Mouse (Mus musculus): ENCODE data around the gene Ctrb1. TPM values are rescaled to one million over a fixed set of nuclear protein-coding genes. Genes with fewer than 3 reads are reported as not detected.

The Ctrb1 gene
- 3.1 TPM in 1 of 2 replicates, not detected in the other for polyA plus RNA-seq (2015; fragmentation: Nextera tagmentation; extraction: Ambion mirVana)

DNA sequence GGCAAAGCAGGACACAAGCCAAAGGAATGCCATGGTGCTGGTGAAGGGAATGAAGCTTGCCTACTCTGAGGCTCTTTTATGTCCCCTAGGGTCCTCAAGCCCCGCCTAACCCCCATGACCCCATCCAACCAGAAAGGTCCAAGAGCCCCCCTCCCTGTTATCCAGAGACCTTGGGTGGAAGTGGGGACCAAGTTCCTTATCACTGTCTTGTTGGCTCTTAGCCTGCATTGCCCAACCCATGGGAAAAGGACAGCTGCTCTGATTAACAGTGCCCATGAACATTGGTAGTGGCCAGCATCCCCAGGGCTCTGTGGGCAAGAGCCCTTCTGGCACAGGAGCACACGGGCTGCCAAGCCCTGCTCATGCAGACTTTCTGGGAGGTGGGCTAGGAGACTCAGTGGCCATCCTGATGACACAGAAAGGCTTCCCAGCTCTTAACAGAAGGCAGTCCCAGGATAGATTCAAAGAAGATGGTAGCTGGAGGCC lies at the start of gene Ctrb1:
Ctrb1 (minus strand) TSS at position 51 of the 486 bp plus-strand sequence.
- ATAC-seq (ENCODE audit: low FRiP score), result no peak
- Histone ChIP-seq H3K36me3 (no peaks in the 10 kb centered on the region), H3K9me3 (no peaks in the 10 kb centered on the region), H3K4me3 (no peak within 1 kb of the TSS), H3K9ac (no peak within 1 kb of the TSS), H3K4me2 (no peak within 1 kb of the TSS), H3K4me1 (replicated peaks) (no peaks in the 10 kb centered on the region; the same call in 1 of the 2 replicates), H3K27me3 (no peaks in the 10 kb centered on the region), H3K27ac (no peak within 1 kb of the TSS)
- 90% methylated on average over 2 of the region's 2 CpGs for WGBS

DNA sequence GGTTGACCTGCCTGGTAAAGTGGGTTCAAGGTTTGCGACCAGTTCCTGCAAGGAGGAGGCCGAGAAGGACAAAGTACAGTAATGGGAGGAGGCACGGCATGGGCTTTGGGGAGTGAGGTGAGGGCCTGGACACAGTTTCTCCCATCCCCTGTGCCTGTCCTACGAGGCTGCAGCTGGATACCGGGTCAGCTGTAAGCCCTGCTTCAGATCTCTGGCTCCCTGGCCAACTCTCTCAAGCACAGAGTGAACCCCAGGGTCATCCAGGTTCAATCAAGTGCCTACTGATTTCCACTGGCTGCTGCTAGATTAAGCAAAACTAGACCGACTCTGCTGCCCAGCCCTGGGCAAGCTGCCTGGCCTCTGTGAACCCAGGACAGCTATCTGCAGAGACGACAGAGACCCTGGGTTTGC lies 49.5 kb upstream of the Ctrb1 start:
- Histone ChIP-seq H3K4me2 (peak overlapping the region; percentile 88), H3K9ac (peak overlapping the region; percentile 98), H3K27ac (peak overlapping the region; percentile 66; the same call in 1 of the 2 replicates), H3K4me1 (replicated peaks) (peaks cover 92% of the 10 kb centered on the region), H3K36me3 (no peaks in the 10 kb centered on the region), H3K4me3 (no peak overlapping the region), H3K9me3 (no peaks in the 10 kb centered on the region), H3K27me3 (no peaks in the 10 kb centered on the region)
- ATAC-seq (ENCODE audit: low FRiP score), result no peak
- 67% methylated on average over 7 of the region's 7 CpGs for WGBS

DNA sequence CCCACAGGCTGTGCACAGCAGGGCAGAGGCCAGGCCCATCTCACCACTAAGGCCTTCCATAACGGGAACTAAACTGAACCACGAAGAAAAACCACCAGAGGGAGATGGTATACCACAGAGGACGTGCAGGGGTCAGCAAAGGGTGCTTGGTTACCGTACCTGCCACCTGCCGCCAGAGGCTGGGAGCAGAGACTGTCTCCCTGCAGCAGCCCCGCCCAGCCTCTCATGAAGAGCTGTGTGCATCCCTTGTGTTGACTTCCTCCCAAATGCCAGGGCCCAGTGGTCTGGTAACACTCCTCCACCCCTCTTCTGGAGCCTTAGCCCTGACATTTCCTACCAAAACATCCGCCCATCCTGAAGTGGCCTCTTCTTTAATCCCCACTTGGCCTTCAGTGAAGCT lies 48.8 kb upstream of the Ctrb1 start:
- no peak for ATAC-seq (ENCODE audit: low FRiP score)
- Histone ChIP-seq H3K9ac (peak overlapping the region; percentile 98), H3K27ac (peak overlapping the region; percentile 66)

DNA sequence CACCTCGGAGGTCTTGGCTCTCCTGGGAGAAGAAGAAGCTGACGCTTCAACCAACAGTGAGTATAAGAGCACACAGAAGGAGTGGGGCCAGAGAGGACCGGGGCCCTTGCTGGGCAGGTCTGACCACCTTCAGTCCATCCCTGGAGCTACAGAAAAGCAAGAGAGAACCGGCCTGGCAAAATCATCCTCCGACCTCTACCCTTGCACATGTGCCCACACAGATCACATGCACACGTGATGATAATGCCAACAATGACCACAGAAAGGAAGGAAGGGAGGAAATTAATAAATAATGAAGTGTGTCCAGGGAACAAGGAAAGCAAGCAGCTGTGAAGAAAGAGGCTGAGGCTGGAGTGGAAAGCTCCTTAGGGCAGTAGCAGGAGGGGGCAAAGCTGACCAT lies 48.1 kb upstream of the Ctrb1 start:
- no peak for ATAC-seq (ENCODE audit: low FRiP score)
- no peaks in the 10 kb centered on the region for H3K36me3 ChIP-seq
- peaks cover 92% of the 10 kb centered on the region for H3K4me1 ChIP-seq (replicated peaks)
- no peaks in the 10 kb centered on the region for H3K27me3 ChIP-seq
- H3K4me2 ChIP-seq, result peak overlapping the region; percentile 88; the same call in 1 of the 2 replicates
- H3K9ac ChIP-seq, result peak overlapping the region; percentile 98; the same call in 1 of the 2 replicates
- H3K4me3 ChIP-seq, result no peak overlapping the region
- 58% methylated on average over 6 of the region's 6 CpGs for WGBS
- peak overlapping the region; percentile 66 for H3K27ac ChIP-seq
- H3K9me3 ChIP-seq, result no peaks in the 10 kb centered on the region

More for the DNA sequence above, 48.8 kb upstream of the Ctrb1 start:
- Histone ChIP-seq H3K36me3 (no peaks in the 10 kb centered on the region), H3K27me3 (no peaks in the 10 kb centered on the region), H3K4me3 (no peak overlapping the region), H3K9me3 (no peaks in the 10 kb centered on the region), H3K4me2 (peak overlapping the region; percentile 88), H3K4me1 (replicated peaks) (peaks cover 92% of the 10 kb centered on the region)
- WGBS, result 55% methylated on average over 7 of the region's 7 CpGs

DNA sequence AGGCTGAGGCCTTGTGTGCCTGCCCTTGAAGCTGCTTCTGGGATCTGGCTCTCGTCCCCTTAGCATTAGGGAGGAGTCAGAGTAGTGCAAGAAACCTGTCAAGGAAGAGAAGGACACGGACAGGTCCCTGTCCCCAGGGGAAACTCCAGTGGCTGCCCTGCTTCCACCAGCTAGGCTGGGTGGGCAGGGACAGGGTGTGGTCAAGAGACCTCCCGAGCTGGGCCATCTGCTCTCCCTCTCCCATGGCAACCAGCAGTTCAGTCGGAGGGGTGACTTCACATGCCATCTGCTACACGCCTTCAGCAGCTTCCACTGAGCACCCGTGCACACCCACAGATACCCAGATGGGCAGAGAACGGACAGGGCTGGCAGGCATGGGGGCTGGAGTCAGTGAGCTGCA lies 45.5 kb upstream of the Ctrb1 start:
- 17% methylated on average over 7 of the region's 7 CpGs for WGBS
- no peak overlapping the region for H3K4me2 ChIP-seq
- no peaks in the 10 kb centered on the region for H3K27me3 ChIP-seq
- H3K4me3 ChIP-seq, result no peak overlapping the region
- no peak for ATAC-seq (ENCODE audit: low FRiP score)
- H3K36me3 ChIP-seq, result no peaks in the 10 kb centered on the region
- H3K9me3 ChIP-seq, result no peaks in the 10 kb centered on the region
- H3K9ac ChIP-seq, result peak overlapping the region; percentile 51; the same call in 1 of the 2 replicates
- peaks cover 96% of the 10 kb centered on the region for H3K4me1 ChIP-seq (replicated peaks)
- H3K27ac ChIP-seq, result peak overlapping the region; percentile 78

DNA sequence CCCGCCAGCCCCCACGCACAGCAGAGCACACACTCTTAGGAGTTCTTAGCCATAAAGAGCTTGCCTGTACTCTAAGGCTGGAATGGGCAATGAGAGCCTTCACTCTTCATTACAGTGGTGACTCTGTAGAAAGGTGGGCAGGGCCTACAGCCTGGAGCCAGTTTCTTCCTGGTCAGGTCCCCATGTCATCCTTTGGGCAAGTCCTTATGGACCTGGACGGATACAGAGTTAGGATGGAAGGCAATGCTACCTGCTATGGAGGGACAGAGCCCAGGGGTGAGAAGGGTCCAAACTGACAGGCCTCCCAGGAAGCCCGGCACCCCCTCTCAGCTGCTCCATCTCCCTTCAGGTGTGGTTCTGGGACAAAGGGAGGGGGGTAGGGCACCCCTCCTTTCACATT lies 45.0 kb upstream of the Ctrb1 start:
- Histone ChIP-seq H3K4me3 (no peak overlapping the region), H3K9ac (peak overlapping the region; percentile 94; the same call in 1 of the 2 replicates), H3K36me3 (no peaks in the 10 kb centered on the region), H3K4me1 (replicated peaks) (peaks cover 96% of the 10 kb centered on the region), H3K4me2 (no peak overlapping the region), H3K9me3 (no peaks in the 10 kb centered on the region), H3K27ac (peak overlapping the region; percentile 78), H3K27me3 (no peaks in the 10 kb centered on the region)
- ATAC-seq (ENCODE audit: low FRiP score), result no peak
- 71% methylated on average over 4 of the region's 4 CpGs for WGBS

DNA sequence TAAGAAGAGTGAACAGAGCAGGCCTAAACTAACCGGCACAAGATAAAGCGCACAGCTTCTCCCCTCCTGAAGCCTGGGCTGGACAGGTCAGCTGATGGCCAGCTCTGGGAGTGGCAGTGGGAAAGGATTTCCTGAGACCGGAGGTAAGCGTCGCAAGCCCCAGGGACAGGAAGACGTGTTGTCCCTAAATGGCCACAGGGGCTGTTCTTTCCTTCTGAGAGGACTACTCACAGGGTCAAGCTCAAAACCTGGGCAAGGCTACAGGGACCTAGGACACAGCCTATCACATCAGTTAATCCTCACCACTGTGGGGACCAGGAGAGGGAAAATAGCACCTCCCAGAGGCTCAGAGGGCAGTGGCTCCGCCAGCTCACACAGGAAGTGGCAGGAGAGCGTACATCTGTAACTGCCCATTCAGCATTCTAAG lies 44.5 kb upstream of the Ctrb1 start:
- ATAC-seq (ENCODE audit: low FRiP score), result no peak
- Histone ChIP-seq H3K27me3 (no peaks in the 10 kb centered on the region), H3K4me2 (no peak overlapping the region), H3K4me1 (replicated peaks) (peaks cover 96% of the 10 kb centered on the region), H3K4me3 (no peak overlapping the region), H3K36me3 (no peaks in the 10 kb centered on the region), H3K9ac (peak overlapping the region; percentile 94; the same call in 1 of the 2 replicates), H3K9me3 (no peaks in the 10 kb centered on the region), H3K27ac (peak overlapping the region; percentile 78)
- 64% methylated on average over 8 of the region's 8 CpGs for WGBS

DNA sequence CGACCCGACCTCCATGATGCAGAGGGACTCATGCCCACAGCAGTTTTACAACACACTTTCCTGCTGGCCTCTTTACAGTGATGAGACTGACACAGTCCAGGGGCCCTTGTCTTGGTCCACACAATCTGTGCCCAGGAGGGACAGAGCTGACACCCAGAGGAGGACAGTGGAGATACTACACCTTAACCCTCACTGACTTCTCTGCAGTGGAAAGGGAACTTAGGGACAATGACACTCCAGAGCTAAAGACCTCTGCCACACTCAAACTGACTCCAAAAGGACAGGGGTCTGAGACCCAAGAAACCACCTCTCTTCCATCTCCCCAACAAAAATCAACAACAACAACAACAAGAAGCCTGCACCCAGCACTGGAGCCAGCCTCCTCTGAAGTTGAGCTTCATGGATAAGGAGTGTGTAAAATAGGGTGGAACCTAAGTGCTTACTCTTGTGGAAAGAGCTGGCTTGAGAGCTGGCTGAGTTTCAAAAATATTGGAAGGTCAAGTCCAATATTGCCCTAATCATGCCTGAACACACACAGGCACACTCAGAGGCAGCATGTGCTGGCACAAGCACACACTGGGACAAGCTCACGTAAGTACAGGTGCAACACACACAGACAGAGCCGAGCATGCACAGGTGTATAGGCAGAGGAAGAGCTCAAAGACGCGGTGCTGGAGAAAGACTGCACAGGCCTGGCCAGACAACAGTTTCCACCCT lies 43.6 kb upstream of the Ctrb1 start:
- no peak overlapping the region for H3K4me3 ChIP-seq
- H3K27ac ChIP-seq, result peak overlapping the region; percentile 78
- no peaks in the 10 kb centered on the region for H3K9me3 ChIP-seq
- no peak for ATAC-seq (ENCODE audit: low FRiP score)
- H3K27me3 ChIP-seq, result no peaks in the 10 kb centered on the region
- WGBS, result 51% methylated on average over 6 of the region's 6 CpGs
- H3K36me3 ChIP-seq, result no peaks in the 10 kb centered on the region
- peak overlapping the region; percentile 94 for H3K9ac ChIP-seq
- peaks cover 96% of the 10 kb centered on the region for H3K4me1 ChIP-seq (replicated peaks)
- peak overlapping the region; percentile 8; the same call in 1 of the 2 replicates for H3K4me2 ChIP-seq

DNA sequence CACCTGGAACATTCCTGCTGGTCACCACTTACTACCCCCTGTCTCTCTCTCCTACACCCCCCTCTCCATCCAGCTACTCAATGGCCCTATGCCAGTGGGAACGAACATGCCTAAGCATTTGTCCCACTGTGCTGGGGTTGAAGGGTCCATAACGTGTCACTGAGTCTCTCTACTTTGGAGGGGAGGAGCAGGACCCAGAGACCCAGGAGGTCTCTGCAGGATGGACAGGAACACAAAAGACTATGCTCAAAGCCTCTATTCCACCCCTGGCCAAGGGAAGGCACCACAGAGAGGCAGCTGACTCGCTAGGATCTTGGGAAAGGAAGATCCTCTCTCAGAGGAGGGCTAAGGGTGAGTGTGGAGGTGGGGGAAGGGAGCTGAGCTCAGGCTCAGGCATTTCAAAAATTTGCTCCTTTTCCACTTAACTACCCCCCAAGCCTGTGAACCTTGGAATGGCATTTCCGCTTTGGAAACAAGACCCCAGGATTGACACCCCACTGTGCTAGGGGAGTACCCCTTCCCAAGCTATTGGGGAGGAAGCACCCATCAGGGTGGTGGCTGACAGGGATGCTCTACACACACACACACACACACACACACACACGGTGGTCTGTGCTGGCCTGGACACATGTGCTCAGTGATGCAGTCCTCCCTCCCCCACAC lies 42.9 kb upstream of the Ctrb1 start:
- peak overlapping the region; percentile 90 for H3K27ac ChIP-seq
- peak overlapping the region; percentile 94 for H3K9ac ChIP-seq
- no peaks in the 10 kb centered on the region for H3K27me3 ChIP-seq
- no peak for ATAC-seq (ENCODE audit: low FRiP score)
- no peaks in the 10 kb centered on the region for H3K9me3 ChIP-seq
- H3K4me3 ChIP-seq, result no peak overlapping the region
- WGBS, result 8% methylated on average over 5 of the region's 5 CpGs
- peak overlapping the region; percentile 8; the same call in 1 of the 2 replicates for H3K4me2 ChIP-seq
- no peaks in the 10 kb centered on the region for H3K36me3 ChIP-seq
- peaks cover 96% of the 10 kb centered on the region for H3K4me1 ChIP-seq (replicated peaks)

DNA sequence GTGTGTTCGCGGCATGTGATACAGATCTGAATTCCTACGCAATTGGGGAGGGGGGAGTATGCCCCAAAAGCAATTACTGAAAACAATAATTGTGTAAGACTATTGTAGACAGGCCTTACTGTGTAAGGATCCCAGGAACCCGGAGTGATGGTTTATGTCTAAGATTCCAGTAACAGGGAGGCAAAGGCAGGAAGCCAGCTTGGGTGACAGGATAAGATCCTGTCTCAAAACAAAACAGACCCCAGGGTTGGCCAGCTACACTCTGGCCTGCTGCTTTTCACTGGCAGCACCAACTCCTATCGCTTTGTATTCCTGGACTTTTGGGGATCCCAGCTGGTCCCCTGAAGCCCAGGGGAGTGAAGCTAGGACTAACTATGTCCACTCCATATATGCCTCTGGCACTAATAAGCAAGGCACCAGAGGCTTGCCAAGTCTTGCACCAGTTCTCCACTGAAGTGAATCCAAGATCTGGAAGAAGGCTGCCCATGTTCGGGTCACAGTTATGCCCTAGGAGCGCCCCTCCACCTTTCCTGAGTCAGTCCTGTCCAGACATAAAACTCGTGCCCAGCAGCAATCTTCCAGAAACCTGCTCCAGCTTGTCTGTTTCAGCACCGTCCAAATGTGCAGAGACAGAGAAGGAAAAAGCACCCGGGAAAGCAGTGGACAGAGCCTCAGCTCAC lies 41.7 kb upstream of the Ctrb1 start:
- 25% methylated on average over 10 of the region's 10 CpGs for WGBS
- ATAC-seq (ENCODE audit: low FRiP score), result no peak; the same call in 1 of the 2 replicates

DNA sequence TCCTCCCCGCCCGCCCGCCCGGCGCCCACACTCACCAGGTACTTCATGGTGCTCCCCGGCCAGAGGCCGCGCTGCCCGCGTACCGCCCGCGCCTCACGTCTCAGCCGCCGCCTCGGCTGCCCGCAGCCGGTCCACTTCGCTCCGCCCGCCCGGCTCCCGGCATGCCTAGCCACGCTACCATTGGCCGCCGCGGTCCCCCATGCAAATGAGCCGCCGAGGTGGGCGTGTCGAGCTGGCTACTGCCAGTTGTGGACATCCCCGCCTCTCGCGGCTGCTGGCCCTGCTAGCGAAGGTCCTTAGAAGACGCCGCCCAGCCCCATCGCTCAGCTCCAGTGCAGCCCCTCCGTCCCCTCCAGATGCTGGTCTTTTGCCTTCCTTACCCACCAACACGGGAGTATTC lies 41.2 kb upstream of the Ctrb1 start:
- Histone ChIP-seq H3K9me3 (no peaks in the 10 kb centered on the region), H3K27me3 (no peaks in the 10 kb centered on the region), H3K4me2 (peak overlapping the region; percentile 83), H3K27ac (peak overlapping the region; percentile 90), H3K36me3 (no peaks in the 10 kb centered on the region), H3K9ac (peak overlapping the region; percentile 94), H3K4me1 (replicated peaks) (peaks cover 96% of the 10 kb centered on the region), H3K4me3 (peak overlapping the region; percentile 73)
- 0% methylated on average over 22 of the region's 41 CpGs for WGBS
- peak; percentile 92 for ATAC-seq (ENCODE audit: low FRiP score)

More for the DNA sequence above, 41.7 kb upstream of the Ctrb1 start:
- H3K27me3 ChIP-seq, result no peaks in the 10 kb centered on the region
- peaks cover 96% of the 10 kb centered on the region for H3K4me1 ChIP-seq (replicated peaks)
- H3K4me3 ChIP-seq, result peak overlapping the region; percentile 73
- H3K9ac ChIP-seq, result peak overlapping the region; percentile 94
- H3K4me2 ChIP-seq, result peak overlapping the region; percentile 83
- H3K36me3 ChIP-seq, result no peaks in the 10 kb centered on the region
- H3K27ac ChIP-seq, result peak overlapping the region; percentile 90
- no peaks in the 10 kb centered on the region for H3K9me3 ChIP-seq
